Mouse (Mus musculus) layer of hippocampus, postnatal 25 days (tissue): ENCODE data around the gene Batf3. TPM values are rescaled to one million over a fixed set of nuclear protein-coding genes. Genes with fewer than 3 reads are reported as not detected.

Source experiments
- DNase-seq, 2 experiments: peaks; one replicate each; pipeline ENCODE4 v3.0.0; 2022; ENCODE audit warnings: mixed read lengths in 2 of 2, low spot score in 1 of 2; ENCODE audit errors: extremely low spot score in 1 of 2
- total RNA-seq, 2 experiments: library from RNA; stranded (reverse); gene quantifications; 2 replicates each; pipeline ENCODE4 v1.2.3; 2021

The Batf3 gene
- total RNA-seq, 2 experiments from 2014 or later = 0.96 to 1.1 TPM

GRCm38 (mm10) chr1:191085597-191085996, 12.1 kb upstream of the Batf3 start:
- DNase-seq = no peak

DNA sequence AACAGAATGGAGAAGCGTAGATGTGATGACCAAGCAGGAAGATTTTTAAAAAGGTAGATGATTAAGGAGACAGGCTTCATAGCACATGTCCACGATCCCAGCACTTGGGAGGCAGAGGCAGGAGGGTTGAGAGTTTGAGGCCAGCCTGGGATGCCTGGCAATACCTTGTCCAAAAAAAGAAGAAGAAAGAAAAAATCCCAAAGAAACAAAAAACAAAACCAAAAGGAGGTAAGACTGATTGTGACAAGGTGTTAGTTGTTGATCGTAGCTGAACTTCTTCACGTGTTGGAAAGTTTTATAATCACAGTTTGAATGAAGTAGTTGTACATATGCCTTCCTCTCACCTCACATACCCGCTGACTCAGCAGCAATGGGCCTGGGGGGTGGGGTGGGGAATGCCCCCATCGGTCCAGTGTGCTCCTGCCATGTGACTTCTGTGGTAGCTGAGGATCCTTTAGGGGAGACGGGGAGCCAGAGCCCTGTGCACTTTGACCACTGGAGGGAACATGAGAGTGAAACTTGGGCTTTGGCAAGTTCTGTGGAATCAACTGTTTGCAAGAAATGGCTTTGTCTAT, 11.3 kb upstream of the Batf3 start:
- no peak for DNase-seq

DNA sequence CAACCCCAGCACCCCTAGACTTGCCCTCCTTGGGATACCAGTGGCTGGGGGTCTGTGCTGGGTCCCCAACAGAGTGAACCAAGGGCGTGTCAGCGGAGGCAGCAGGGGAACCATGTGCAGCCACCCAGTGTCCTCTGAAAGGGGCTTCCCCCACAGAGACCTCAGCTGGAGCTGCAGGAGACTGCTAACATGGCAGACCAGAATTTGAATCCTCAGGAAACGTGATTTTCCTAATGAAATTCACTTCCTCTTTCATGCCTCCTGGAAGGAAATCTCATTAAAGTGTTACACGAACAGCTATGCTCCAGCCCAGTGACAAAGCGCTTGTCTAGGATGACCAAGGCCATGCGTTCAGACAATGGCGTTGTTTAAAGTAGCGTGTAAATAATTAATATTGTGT, 10.7 kb upstream of the Batf3 start:
- no peak for DNase-seq

- DNase-seq = no peak
Observed at GRCm38 (mm10) chr1:191087955-191088354, 9.7 kb upstream of the Batf3 start.

- no peak for DNase-seq
Observed at GRCm38 (mm10) chr1:191089355-191089754, 8.3 kb upstream of the Batf3 start.

GRCm38 (mm10) chr1:191092050-191092449, 5.6 kb upstream of the Batf3 start:
- no peak for DNase-seq

DNA sequence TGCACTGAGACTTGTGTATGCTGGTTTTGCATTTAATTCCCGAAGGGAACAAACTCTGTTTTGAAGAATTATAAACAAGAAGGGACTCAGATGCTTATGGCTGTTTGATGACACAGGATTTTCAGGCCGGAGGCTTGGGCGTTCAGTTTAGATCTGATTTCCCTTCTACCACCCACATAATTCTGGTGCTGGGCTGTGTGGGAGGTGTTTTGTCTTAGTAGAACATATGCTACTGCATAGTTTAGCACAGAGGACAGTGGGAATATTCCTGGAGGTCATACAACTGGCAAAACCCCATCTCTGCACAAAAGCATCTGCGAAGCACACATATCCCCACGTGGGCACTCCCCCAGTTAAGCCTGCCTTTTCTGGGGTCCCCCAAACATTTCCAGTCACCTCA, 4.1 kb upstream of the Batf3 start:
- DNase-seq = no peak

GRCm38 (mm10) chr1:191095019-191095418, 2.6 kb upstream of the Batf3 start:
- no peak for DNase-seq

- DNase-seq = no peak
Observed at GRCm38 (mm10) chr1:191096871-191097681, 571 bp upstream of the Batf3 start.

- no peak for DNase-seq
Observed at GRCm38 (mm10) chr1:191099114-191099513, 1.5 kb downstream of the Batf3 start.

- DNase-seq = no peak
Observed at GRCm38 (mm10) chr1:191099772-191100291, 2.2 kb downstream of the Batf3 start.

- no peak for DNase-seq
Observed at GRCm38 (mm10) chr1:191102730-191103370, 5.2 kb downstream of the Batf3 start.

DNA sequence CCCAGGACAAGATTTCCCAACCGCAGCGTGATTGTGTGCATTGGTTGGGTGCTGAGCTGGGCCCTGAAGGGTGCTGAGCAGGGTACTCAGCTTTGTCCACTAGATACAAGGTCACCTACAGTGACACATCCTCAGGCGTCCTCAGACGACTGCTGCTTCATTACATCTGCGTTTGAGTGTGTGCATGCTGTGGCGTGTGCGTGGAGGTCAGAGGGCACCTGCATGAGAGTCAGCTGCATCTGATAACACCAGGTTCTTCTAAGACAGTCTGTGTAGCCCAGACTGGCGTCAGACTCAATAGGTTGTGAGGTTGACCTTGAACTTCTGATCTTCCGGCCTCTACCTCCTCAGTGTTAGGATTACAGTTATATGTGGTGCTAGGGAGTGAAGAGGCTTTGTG, 7.6 kb downstream of the Batf3 start:
- no peak for DNase-seq

DNA sequence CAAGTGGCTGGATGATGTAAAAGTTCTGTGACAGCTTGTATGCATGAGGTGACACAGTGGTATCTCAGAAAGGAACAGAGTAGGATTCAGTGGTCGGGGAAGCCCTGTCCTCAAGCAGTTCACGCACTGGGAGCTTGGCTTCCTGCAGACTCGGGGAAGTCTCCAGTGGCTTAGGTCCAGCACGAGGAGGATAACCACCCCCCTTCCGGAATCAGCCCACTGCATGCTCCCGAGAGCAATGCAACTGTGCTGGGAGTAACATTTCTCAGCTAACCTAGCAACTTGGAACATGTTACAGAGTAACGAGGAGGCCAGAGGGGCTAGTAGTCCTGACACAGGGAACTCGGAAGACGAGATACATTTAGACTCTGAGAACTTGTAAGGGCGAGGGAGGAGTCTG, 9.7 kb downstream of the Batf3 start:
- no peak for DNase-seq

DNA sequence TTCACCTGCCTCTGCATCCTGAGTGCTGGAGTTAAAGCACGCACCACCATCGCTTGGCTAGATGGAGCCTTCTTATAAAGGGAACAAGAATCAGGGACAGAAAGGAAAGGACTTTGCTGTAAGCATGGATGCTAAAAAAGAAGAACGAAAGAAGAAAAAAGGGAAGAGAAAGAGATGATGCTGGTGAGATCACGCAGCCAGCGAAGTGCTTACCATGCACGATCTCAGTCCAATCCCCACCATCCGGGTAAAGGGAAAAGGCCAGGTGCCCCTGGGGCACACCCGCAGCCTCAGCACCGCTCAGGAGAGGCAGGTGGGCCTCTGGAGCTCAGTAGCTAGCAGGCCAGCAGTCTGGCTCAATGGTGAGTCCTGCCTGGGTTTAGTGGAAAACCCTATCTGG, 12.3 kb downstream of the Batf3 start:
- DNase-seq = no peak

DNA sequence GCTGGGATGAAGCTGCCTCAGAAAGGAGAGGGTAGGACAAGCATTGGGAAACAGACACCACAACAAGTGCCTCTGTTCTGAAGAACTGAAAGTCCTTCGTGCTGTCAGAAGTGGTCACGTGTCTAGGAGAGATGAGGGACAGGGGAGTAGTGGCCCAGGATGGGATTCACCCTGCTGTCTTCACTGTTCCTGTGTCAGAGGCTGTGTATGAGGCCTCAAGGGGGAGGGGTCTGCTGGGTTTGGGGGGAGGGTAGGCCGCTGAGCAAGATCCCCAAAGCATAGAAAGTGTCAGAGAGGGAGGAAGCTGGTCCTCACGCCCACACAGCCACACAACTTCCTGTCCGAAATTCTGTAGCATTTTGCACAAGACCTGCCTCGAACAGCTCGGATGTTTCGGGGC, 13.5 kb downstream of the Batf3 start:
- DNase-seq = no peak

DNA sequence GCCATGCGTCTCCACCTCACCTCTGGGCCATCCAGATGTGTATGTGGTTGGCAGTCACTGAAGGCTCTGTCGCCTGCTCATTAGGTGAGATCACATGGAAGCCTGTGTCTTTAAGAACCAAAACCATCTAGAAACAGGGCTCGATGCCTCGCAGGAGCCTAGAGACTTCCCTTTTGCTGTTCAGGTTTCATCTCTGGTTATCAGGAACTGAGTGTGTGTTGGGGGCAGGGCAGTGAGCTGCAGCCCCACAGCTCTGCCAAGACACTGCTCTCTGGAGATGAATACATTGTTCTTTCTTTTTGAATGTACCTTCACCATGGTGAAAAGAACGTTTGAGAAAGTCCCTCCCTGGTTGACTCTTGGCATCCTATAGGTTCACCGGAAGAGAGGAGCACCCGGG, 17.2 kb downstream of the Batf3 start:
- no peak for DNase-seq

- no peak for DNase-seq
Observed at GRCm38 (mm10) chr1:191115514-191116238, 18.0 kb downstream of the Batf3 start.

- no peak for DNase-seq
Observed at GRCm38 (mm10) chr1:191122744-191123143, 25.1 kb downstream of the Batf3 start.

- DNase-seq = no peak
Observed at GRCm38 (mm10) chr1:191123696-191124095, 26.0 kb downstream of the Batf3 start.

DNA sequence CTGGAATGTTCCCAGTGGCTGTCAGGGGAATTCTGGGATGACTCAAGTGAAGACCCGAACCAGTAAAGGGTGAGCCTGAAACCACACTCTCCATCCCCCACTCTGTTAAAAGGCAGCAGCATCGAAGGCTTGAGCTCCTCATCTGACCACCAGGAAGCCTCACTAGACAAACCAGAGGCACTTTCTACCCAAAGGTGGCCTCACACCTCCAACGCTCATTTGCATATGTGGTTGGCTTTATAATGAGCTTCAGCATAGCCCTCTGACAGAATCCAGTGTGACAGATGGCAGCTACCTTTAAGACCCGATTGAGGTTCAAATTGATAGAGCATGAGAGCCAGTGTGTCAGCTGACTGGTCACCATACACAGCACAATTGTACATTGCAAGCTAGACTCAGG, 26.6 kb downstream of the Batf3 start:
- DNase-seq = no peak
